Mouse (Mus musculus): ENCODE data around the gene Cdca3. TPM values are rescaled to one million over a fixed set of nuclear protein-coding genes. Genes with fewer than 3 reads are reported as not detected.
A peak's percentile ranks its signal among the peaks of the same experiment; 100 is the strongest.
"Not testable (repeated sequence)": the region's sequence is repeated elsewhere in the genome, so short reads cannot be mapped to it uniquely, and the experiment has no call there.

Cdca3 gene
- total RNA-seq, 2 experiments from 2014 or later: 0.47 to 1.3 TPM

- peak; percentile 42 for TF ChIP-seq CTCF (conservative IDR thresholded peaks at IDR 0.05)
- peak; percentile 88 to 95 for DNase-seq (ENCODE audit: low spot score in 2 of 2)
- Histone ChIP-seq H3K4me3 (peak overlapping the region; percentile 89), H3K27ac (peak overlapping the region; percentile 89)
Measured at GRCm38 (mm10) chr6:124829799-124830700, 703 bp downstream of the Cdca3 start.

- not testable (repeated sequence) for DNase-seq (ENCODE audit: low spot score in 2 of 2); H3K27ac ChIP-seq; H3K4me3 ChIP-seq
- 0 out of 2 replicates have a peak, but pooled peaks have one; percentile 19 for TF ChIP-seq CTCF (conservative IDR thresholded peaks at IDR 0.05)
Measured at GRCm38 (mm10) chr6:124831199-124831598, 1.9 kb downstream of the Cdca3 start.

DNA sequence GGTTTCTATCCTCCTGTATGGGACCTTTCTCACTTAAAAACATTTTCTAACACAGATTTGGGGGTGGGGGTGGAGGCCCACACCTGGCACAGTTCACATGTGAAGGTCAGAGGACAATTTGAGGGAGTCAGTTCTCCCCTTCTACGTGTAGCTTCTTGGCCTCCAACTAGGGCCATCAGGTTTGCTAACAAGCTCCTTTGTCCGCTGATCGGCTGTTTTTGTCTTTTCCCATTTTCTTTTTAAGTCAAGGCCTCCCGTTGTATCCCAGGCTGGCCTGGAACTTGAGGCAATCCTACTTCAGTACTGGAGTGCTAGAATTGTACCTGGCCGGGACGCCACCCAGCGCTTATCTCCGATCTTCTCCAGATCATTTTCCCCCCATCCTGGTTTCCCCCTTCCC lies 2.3 kb downstream of the Cdca3 start:
- Histone ChIP-seq H3K27ac (no peak overlapping the region), H3K4me3 (no peak overlapping the region)
- DNase-seq (ENCODE audit: low spot score in 2 of 2): no peak
- TF ChIP-seq CTCF (conservative IDR thresholded peaks at IDR 0.05): no peak

GRCm38 (mm10) chr6:124834512-124835081 lies 5.2 kb downstream of the Cdca3 start:
- DNase-seq (ENCODE audit: low spot score in 2 of 2): no peak
- no peak overlapping the region for H3K27ac ChIP-seq
- TF ChIP-seq CTCF (conservative IDR thresholded peaks at IDR 0.05): no peak

GRCm38 (mm10) chr6:124835531-124835930 lies 6.2 kb downstream of the Cdca3 start:
- Histone ChIP-seq H3K27ac (no peak overlapping the region), H3K4me3 (no peak overlapping the region)
- no peak for TF ChIP-seq CTCF (conservative IDR thresholded peaks at IDR 0.05)
- DNase-seq (ENCODE audit: low spot score in 2 of 2): no peak

More at GRCm38 (mm10) chr6:124834512-124835081, 5.2 kb downstream of the Cdca3 start:
- H3K4me3 ChIP-seq: no peak overlapping the region

- H3K27ac ChIP-seq: no peak overlapping the region
- DNase-seq (ENCODE audit: low spot score in 2 of 2): no peak
- TF ChIP-seq CTCF (conservative IDR thresholded peaks at IDR 0.05): no peak
- H3K4me3 ChIP-seq: no peak overlapping the region
Measured at GRCm38 (mm10) chr6:124836411-124836810, 7.1 kb downstream of the Cdca3 start.

DNA sequence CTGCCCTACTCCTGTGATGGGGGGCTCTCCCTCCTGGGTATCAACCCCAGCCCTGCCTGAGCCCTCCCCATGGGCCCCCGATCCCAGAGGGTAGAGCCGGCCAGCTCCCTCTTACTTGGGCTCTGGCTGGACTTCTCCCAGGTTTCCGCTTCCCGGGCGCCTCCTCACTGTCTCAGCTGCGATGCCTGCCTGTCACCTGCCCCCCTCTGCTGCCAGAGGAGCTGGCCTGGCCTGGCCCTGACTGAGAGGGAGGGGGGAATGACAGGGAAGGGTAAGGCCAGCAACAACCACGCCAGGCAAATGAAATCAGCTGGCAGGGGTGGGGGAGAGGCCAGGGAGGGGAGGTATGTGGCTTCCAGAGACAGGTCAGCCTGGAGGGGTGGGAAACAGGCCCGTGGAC lies 10.5 kb downstream of the Cdca3 start:
- TF ChIP-seq CTCF (conservative IDR thresholded peaks at IDR 0.05): no peak
- Histone ChIP-seq H3K4me3 (no peak overlapping the region), H3K27ac (no peak overlapping the region)
- DNase-seq (ENCODE audit: low spot score in 2 of 2): no peak

DNA sequence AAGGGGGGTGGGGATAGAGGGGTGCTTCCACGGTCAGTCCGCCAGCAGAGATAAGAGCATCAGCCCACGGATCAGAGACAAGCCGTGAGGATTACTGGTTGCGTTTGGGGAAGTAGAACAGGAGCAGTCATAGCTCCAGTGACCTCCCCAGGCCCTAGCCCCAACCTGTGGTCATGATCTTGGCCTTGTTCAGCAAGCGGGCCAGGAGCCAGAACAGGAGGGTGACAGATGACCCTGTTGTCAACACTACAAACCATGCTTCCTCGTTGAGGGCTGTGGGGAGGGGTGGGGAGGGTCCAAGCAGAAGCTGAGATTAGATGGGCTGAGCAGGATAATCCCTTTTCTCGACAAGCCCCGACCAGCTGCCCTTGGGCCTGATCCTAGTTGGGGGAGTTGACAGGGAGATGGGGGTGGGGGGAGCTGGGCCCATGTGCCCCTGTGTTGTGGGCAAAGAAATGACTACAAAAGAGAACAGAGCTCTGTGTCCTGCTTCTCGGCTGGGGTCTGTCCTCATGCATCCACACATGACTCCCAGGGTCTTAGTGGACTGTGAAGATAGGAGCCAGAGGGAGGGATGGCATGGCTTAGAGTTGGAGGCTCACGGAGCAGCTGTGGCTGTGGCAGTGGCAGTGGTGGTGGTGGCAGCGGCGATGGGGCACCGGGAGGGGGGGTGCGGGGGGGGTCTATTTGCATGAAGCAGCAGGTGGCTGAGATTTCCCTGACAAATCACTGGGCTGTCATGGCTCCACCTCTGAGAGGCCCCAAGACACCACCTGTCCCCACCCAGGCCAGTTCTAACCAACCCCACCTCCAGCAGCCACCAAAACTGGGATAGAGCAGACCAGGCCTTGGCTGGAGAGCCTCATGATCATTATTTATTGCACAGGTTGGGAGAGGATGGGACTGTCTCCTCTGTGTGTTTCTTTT lies 11.2 kb downstream of the Cdca3 start, which contains the start of gene Gnb3:
Gnb3 (minus strand) TSS at position 35 of the 927 bp plus-strand sequence.
- TF ChIP-seq CTCF (conservative IDR thresholded peaks at IDR 0.05): no peak
- no peak within 1 kb of the TSS for H3K27ac ChIP-seq
- DNase-seq (ENCODE audit: low spot score in 2 of 2): no peak
- H3K4me3 ChIP-seq: no peak within 1 kb of the TSS

GRCm38 (mm10) chr6:124847305-124847704 lies 18.0 kb downstream of the Cdca3 start:
- DNase-seq (ENCODE audit: low spot score in 2 of 2): peak; percentile 92 to 98
- Histone ChIP-seq H3K27ac (peak overlapping the region; percentile 59; the same call in 1 of the 2 replicates), H3K4me3 (no peak overlapping the region)
- TF ChIP-seq CTCF (conservative IDR thresholded peaks at IDR 0.05): peak; percentile 99

DNA sequence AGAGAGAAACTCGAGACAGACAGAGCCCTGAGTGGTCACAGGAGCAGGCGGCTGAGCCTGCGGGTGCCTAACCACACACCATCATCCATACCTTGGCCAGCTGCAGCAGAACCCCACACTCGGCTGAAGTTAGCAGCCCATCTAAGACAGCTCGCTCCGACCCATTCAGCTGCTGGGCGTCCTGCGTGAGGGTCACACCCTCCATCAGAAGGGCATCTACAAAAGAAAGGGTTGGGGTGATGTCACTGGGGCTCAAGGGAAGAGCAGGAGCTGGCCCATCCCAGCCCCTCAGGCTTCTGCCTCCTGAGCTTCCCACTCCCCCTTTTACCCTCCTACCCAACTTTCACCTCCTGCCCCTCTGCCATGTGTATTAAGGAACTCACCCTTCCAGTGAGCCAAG lies 21.2 kb downstream of the Cdca3 start:
- H3K4me3 ChIP-seq: no peak overlapping the region
- no peak for DNase-seq (ENCODE audit: low spot score in 2 of 2)
- no peak for TF ChIP-seq CTCF (conservative IDR thresholded peaks at IDR 0.05)
- no peak overlapping the region for H3K27ac ChIP-seq

GRCm38 (mm10) chr6:124854647-124855046 lies 25.3 kb downstream of the Cdca3 start:
- no peak for TF ChIP-seq CTCF (conservative IDR thresholded peaks at IDR 0.05)
- no peak for DNase-seq (ENCODE audit: low spot score in 2 of 2)
- Histone ChIP-seq H3K4me3 (no peak overlapping the region), H3K27ac (no peak overlapping the region)

GRCm38 (mm10) chr6:124856321-124856720 lies 27.0 kb downstream of the Cdca3 start:
- DNase-seq (ENCODE audit: low spot score in 2 of 2): peak in 1 of 2 experiments; percentile 65
- Histone ChIP-seq H3K4me3 (peak overlapping the region; percentile 44), H3K27ac (peak overlapping the region; percentile 96; the same call in 1 of the 2 replicates)
- no peak for TF ChIP-seq CTCF (conservative IDR thresholded peaks at IDR 0.05)
